Mouse (Mus musculus) CH12.LX (cell line): ENCODE measurements around the gene Gm45208. TPM values are rescaled to one million over a fixed set of nuclear protein-coding genes. Genes with fewer than 3 reads are reported as not detected.

Experiments used
- DNase-seq: peaks from one replicate; pipeline ENCODE4 v3.0.0-alpha.2; 2013; ENCODE audit errors: extremely low read depth
- H3K27ac ChIP-seq: 2 replicates; pipeline ENCODE4 v1.5.1; 2012; ENCODE audit warnings: low read depth, mild to moderate bottlenecking, control low read depth, moderate library complexity; ENCODE audit not compliant: insufficient read depth
- H3K27me3 ChIP-seq: replicated peaks from 2 replicates; pipeline ENCODE3; 2012; ENCODE audit warnings: inconsistent platforms
- H3K36me3 ChIP-seq, 2 experiments: replicated peaks in 1 of 2; 2 replicates each; pipeline versions ENCODE3 to v1.6.1; 2012; ENCODE audit warnings: inconsistent platforms in 1 of 2, low read length in 1 of 2, mild to moderate bottlenecking in 1 of 2, mixed read lengths in 1 of 2, moderate library complexity in 1 of 2; ENCODE audit not compliant: control insufficient read depth in 1 of 2, insufficient read depth in 1 of 2
- H3K4me1 ChIP-seq, 2 experiments: 2 replicates each; pipeline ENCODE4 v1.6.1; 2012; ENCODE audit warnings: inconsistent platforms in 1 of 2, moderate library complexity in 1 of 2; ENCODE audit not compliant: insufficient read depth in 2 of 2, control insufficient read depth in 1 of 2
- H3K4me2 ChIP-seq: 2 replicates; pipeline ENCODE4 v1.6.1; 2012; ENCODE audit warnings: low read depth, mild to moderate bottlenecking, control low read depth; ENCODE audit not compliant: poor library complexity, insufficient read depth, severe bottlenecking
- H3K4me3 ChIP-seq, 3 experiments: fragments of 150-350 bp in 1 of 3; sonication (generic) in 1 of 3; replicated peaks in 1 of 3; 2 replicates each; pipeline versions ENCODE3 to v1.5.1; 2011 to 2012; ENCODE audit warnings: low read depth in 2 of 3, low read length in 2 of 3, mild to moderate bottlenecking in 2 of 3, moderate library complexity in 2 of 3, control low read depth in 1 of 3, improper control_type of control experiment in 1 of 3, inconsistent platforms in 1 of 3, mixed read lengths in 1 of 3; ENCODE audit not compliant: poor library complexity in 1 of 3
- H3K79me2 ChIP-seq: replicated peaks from 2 replicates; pipeline ENCODE4 v1.6.1; 2012; ENCODE audit warnings: mild to moderate bottlenecking, moderate library complexity; ENCODE audit not compliant: control insufficient read depth, poor library complexity, insufficient read depth, severe bottlenecking; ENCODE audit errors: extremely low read depth
- H3K9ac ChIP-seq: 2 replicates; pipeline ENCODE4 v1.6.1; 2012; ENCODE audit warnings: low read depth, mild to moderate bottlenecking, control low read depth, moderate library complexity; ENCODE audit not compliant: insufficient read depth
- H3K9me3 ChIP-seq: replicated peaks from 2 replicates; pipeline ENCODE3; 2012; ENCODE audit warnings: low read length, inconsistent platforms, mixed read lengths
- CHD2 ChIP-seq: IDR thresholded peaks from 2 replicates; pipeline ENCODE4 v1.6.1; 2011; ENCODE audit warnings: low read length, improper control_type of control experiment
- CTCF ChIP-seq, 2 experiments: IDR thresholded peaks in 1 of 2; conservative IDR thresholded peaks in 1 of 2; 2 replicates each; pipeline ENCODE4 v1.5.1; 2011 to 2012; ENCODE audit warnings: low read depth in 2 of 2, low read length in 2 of 2, improper control_type of control experiment in 1 of 2, inconsistent platforms in 1 of 2, mild to moderate bottlenecking in 1 of 2, moderate library complexity in 1 of 2
- ELF1 ChIP-seq: IDR thresholded peaks from 2 replicates; pipeline ENCODE4 v1.6.1; 2014; ENCODE audit warnings: low read depth, mild to moderate bottlenecking, inconsistent platforms, low read length, improper control_type of control experiment
- ETS1 ChIP-seq: conservative IDR thresholded peaks from 2 replicates; pipeline ENCODE4 v1.6.1; 2012; ENCODE audit warnings: low read depth, mild to moderate bottlenecking, inconsistent platforms, low read length, improper control_type of control experiment, moderate library complexity
- GABPA ChIP-seq: IDR thresholded peaks from 2 replicates; pipeline ENCODE4 v1.6.1; 2012; ENCODE audit warnings: low read depth, low read length, improper control_type of control experiment, inconsistent platforms; ENCODE audit not compliant: insufficient replicate concordance
- IRF4 ChIP-seq: IDR thresholded peaks from 2 replicates; pipeline ENCODE4 v1.6.1; 2014; ENCODE audit warnings: low read depth, mild to moderate bottlenecking, inconsistent platforms, low read length, improper control_type of control experiment
- JUN ChIP-seq: IDR thresholded peaks from 2 replicates; pipeline ENCODE4 v1.6.1; 2011; ENCODE audit warnings: low read depth, mild to moderate bottlenecking, low read length, improper control_type of control experiment, moderate library complexity; ENCODE audit not compliant: insufficient read depth
- KAT2A ChIP-seq: IDR thresholded peaks from 2 replicates; pipeline ENCODE4 v1.6.1; 2012; ENCODE audit warnings: low read length, improper control_type of control experiment, inconsistent platforms; ENCODE audit not compliant: insufficient replicate concordance
- MAX ChIP-seq: IDR thresholded peaks from 2 replicates; pipeline ENCODE4 v1.6.1; 2011; ENCODE audit warnings: low read length, improper control_type of control experiment
- MYC ChIP-seq: IDR thresholded peaks from 2 replicates; pipeline ENCODE4 v1.6.1; 2011; ENCODE audit warnings: low read depth, mild to moderate bottlenecking, improper control_type of control experiment, low read length
- PAX5 ChIP-seq: IDR thresholded peaks from 2 replicates; pipeline ENCODE4 v1.6.1; 2012; ENCODE audit warnings: low read length, inconsistent platforms, mixed read lengths
- POLR2A ChIP-seq: IDR thresholded peaks from 2 replicates; pipeline ENCODE4 v1.6.1; 2011; ENCODE audit warnings: low read depth, mild to moderate bottlenecking, improper control_type of control experiment, low read length
- RAD21 ChIP-seq: IDR thresholded peaks from 2 replicates; pipeline ENCODE4 v1.6.1; 2011; ENCODE audit warnings: low read depth, mild to moderate bottlenecking, low read length, improper control_type of control experiment, moderate library complexity
- SIN3A ChIP-seq: IDR thresholded peaks from 2 replicates; pipeline ENCODE4 v1.6.1; 2012; ENCODE audit warnings: low read length, improper control_type of control experiment, inconsistent platforms
- USF1 ChIP-seq: IDR thresholded peaks from 2 replicates; pipeline ENCODE4 v1.6.1; 2014; ENCODE audit warnings: low read depth, mild to moderate bottlenecking, inconsistent platforms, low read length, improper control_type of control experiment
- ZNF384 ChIP-seq: IDR thresholded peaks from 2 replicates; pipeline ENCODE4 v1.6.1; 2012; ENCODE audit warnings: low read depth, low read length, improper control_type of control experiment, inconsistent platforms
- dilution Hi-C: fragments of 300-500 bp; cut with MboI; formaldehyde crosslinking; loops from 2 replicates; pipeline ENCODE4 v1.14.3; 2020; ENCODE audit warnings: low sequenced_read_pairs; ENCODE audit not compliant: extremely low pct_unique_long_range_greater_than_20kb, extremely low pct_ligation_motif_present
- in situ Hi-C: fragments of 300-500 bp; cut with MboI; formaldehyde crosslinking; loops from 3 replicates; pipeline ENCODE4 v1.14.3; 2019; ENCODE audit warnings: low sequenced_read_pairs, low pct_ligation_motif_present, low pct_unique_long_range_greater_than_20kb, mixed read lengths
- polyA plus RNA-seq: library from polyadenylated mRNA; unstranded; fragments of >175 nt; gene quantifications from 2 replicates; pipeline ENCODE4 v1.2.1, GENCODE M21; 2012; ENCODE audit warnings: low read depth; ENCODE audit not compliant: insufficient read length
- total RNA-seq, 2 experiments: library from RNA; depleted of rRNA; stranded (reverse); fragments of 300-350 nt in 1 of 2; fragments of >200 nt in 1 of 2; gene quantifications; 2 replicates each; pipeline ENCODE4 v1.2.3; 2012 to 2014

Gm45208 gene
- total and polyA plus RNA-seq, 3 experiments, result 0.47 to 13.0 TPM; not detected in 1

DNA sequence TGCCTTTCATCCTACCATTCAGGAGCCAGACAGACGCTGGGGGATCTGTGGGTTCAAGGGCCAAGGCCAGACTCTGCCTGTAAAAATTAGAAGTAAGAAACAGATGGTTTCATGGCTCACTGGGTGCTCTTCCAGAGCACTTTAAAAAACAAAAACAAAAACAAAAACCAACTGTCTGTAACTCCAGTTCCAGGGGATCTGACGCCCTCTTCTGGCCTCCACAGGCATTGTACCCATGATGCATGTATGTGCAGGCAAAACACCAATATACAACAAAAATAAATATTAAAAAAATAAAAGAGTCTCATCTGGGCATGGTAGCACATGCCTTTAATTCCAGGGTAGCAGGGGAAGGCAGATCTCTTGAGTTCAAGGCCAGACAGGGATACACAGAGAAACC, 50.7 kb downstream of the Gm45208 start:
- no peak for DNase-seq
- dilution Hi-C loops, result no loop called here

DNA sequence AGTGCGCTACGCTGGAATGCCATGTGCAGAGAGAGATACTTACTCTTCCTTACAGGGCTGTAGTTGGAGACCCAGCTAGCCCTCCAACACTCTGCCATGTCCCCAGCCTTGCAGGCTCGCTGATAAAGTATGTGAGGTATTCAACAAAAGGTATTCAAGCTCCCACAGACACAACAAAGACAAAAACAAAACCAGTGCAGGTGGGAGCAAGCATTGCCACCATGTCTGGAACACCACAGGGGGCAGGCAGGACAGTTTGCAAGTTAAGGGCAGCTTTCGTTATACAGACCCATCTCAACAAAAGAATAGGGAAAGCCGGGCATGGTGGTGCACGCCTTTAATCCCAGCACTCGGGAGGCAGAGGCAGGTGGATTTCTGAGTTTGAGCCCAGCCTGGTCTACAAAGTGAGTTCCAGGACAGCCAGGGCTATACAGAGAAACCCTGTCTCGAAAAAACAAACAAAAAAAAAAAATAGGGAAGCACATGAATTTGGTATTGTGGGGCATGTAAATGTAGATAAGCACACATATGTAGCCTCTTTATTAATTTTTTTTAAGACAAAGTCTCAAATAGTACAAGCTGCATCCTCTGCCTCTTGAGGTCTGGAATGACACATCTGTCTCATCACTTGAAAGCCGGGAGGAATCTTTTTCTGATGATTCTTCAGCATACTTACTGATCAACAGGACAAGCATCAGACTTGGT, 53.6 kb downstream of the Gm45208 start:
- Histone ChIP-seq H3K9me3 (no peaks in the 10 kb centered on the region), H3K4me1 (peaks cover 0 to 7% of the 10 kb centered on the region in 2 experiments; a peak in 2 of 4 replicates), H3K36me3 (peaks cover 33 to 46% of the 10 kb centered on the region in 2 experiments), H3K9ac (no peak overlapping the region), H3K4me2 (no peak overlapping the region), H3K4me3 (no peak overlapping the region), H3K27me3 (no peaks in the 10 kb centered on the region), H3K27ac (no peak overlapping the region), H3K79me2 (no peaks in the 10 kb centered on the region)
- dilution Hi-C loops (no loop called here), in situ Hi-C loops (no loop called here)
- no peak for TF ChIP-seq KAT2A
- TF ChIP-seq JUN, result no peak
- TF ChIP-seq ETS1, result no peak
- no peak for TF ChIP-seq PAX5
- TF ChIP-seq GABPA, result no peak
- no peak for TF ChIP-seq CHD2
- TF ChIP-seq MYC, result no peak
- no peak for TF ChIP-seq CTCF (conservative IDR thresholded peaks at IDR 0.05 in 1 of 2, IDR thresholded peaks at IDR 0.05 in 1 of 2; ENCODE audit: low read depth in 2 of 2, low read length in 2 of 2)
- TF ChIP-seq POLR2A, result no peak
- TF ChIP-seq MAX, result no peak
- TF ChIP-seq ELF1, result no peak
- TF ChIP-seq IRF4, result no peak
- no peak for TF ChIP-seq ZNF384
- TF ChIP-seq USF1, result no peak
- no peak for TF ChIP-seq SIN3A
- DNase-seq, result no peak

More for the DNA sequence above, 50.7 kb downstream of the Gm45208 start:
- in situ Hi-C loops, result no loop called here
- Histone ChIP-seq H3K27ac (no peak overlapping the region), H3K36me3 (peaks cover 49 to 75% of the 10 kb centered on the region in 2 experiments), H3K4me3 (no peak overlapping the region), H3K79me2 (no peaks in the 10 kb centered on the region), H3K4me1 (peaks cover 0 to 7% of the 10 kb centered on the region in 2 experiments; a peak in 2 of 4 replicates), H3K4me2 (no peak overlapping the region)
- peak; percentile 6 for TF ChIP-seq RAD21
- no peak for TF ChIP-seq ETS1
- TF ChIP-seq CTCF (conservative IDR thresholded peaks at IDR 0.05 in 1 of 2, IDR thresholded peaks at IDR 0.05 in 1 of 2; ENCODE audit: low read depth in 2 of 2, low read length in 2 of 2), result peak; percentile 24 to 53; a peak in 2 of 4 replicates
- TF ChIP-seq, all 38 proteins: peak for 2
- H3K9ac ChIP-seq, result no peak overlapping the region
- no peaks in the 10 kb centered on the region for H3K27me3 ChIP-seq
- H3K9me3 ChIP-seq, result no peaks in the 10 kb centered on the region
